In genomic region chr6:53010286-53010685, GRCm38 (mm10) we compare ENCODE assay signal across 12 mouse cellular contexts.
"Had no signal": no experiment of that assay in that cellular context is flagged by ENCODE, and none has a peak within 500 bp of the region (broad histone marks: within the 10 kb centered on the region; RNA-seq: fewer than 3 reads in every experiment).

No protein-coding gene starts in this region.

- H3K4me3 ChIP-seq: limb, embryonic 13.5 days; liver, embryonic 15.5 days; midbrain, embryonic 10.5 days; myocyte; neural tube, embryonic 15.5 days had no signal

- H3K4me1 ChIP-seq: liver, embryonic 15.5 days; midbrain, embryonic 10.5 days had no signal

- DNase-seq: kidney, postnatal 14 days; lung, adult 2 months; lung, postnatal 4 days; midbrain, embryonic 14.5 days; spleen, adult 18-20 months; thymus, adult 18-20 months; thymus, postnatal 14 days had no signal

- H3K27me3 ChIP-seq: limb, embryonic 13.5 days; liver, embryonic 15.5 days; neural tube, embryonic 15.5 days had no signal

- H3K27ac ChIP-seq: limb, embryonic 13.5 days; liver, embryonic 15.5 days; midbrain, embryonic 10.5 days; neural tube, embryonic 15.5 days had no signal
